Mouse (Mus musculus) CD4-positive, CD25-positive, alpha-beta regulatory T cell, adult 4 months (primary cell): ENCODE results near the gene Esf1. TPM values are rescaled to one million over a fixed set of nuclear protein-coding genes. Genes with fewer than 3 reads are reported as not detected.
"Not testable (repeated sequence)": the region's sequence is repeated elsewhere in the genome, so short reads cannot be mapped to it uniquely, and the experiment has no call there.

ENCODE experiments used
- ATAC-seq: one replicate; pipeline ENCODE4 v1.8.0; 2017
- polyA plus RNA-seq, 2 experiments: library from polyadenylated mRNA; unstranded; fragments of 100-300 nt; shearing (Covaris generic); gene quantifications; one replicate each; pipeline ENCODE4 v1.2.1; 2017

Gene Esf1
- 10 to 100 TPM; 23.9 to 34.9 TPM for polyA plus RNA-seq

DNA sequence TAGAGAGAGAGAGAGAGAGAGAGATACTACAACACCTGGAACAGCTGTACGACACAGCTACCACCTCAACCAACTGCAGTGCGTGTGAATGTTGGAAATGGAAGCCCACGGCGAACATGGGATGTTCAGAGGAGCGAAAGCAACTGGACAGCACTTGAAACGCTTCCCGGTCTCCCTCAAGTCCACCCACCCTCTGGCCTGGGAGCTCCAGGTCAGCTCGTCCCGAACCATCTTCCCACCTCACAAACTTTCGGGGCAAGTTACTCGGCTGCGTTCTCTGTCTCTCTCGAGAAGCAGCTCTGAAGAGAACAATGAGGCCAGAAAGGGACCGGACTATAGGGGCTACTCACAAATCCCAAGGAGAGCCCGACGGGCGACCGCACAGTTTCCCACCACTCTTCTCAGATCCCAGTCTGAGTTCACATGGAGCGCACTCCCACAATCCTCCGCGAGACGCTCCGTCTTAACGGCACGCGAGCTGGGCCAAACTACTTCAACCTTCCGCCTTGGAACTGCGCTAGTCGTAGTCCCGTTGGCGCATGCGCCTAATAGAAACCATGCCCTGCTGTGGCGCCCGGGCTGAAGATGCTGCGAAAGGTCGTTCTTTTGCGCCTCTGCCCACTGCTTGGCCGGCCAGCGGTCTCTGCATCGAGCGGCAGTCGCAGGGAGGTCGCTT, at the start of gene Esf1, which contains the start of gene Ndufaf5:
Esf1 (minus strand) TSS at position 438 of the 676 bp plus-strand sequence.
Ndufaf5 (plus strand) TSS at position 523 of the 676 bp plus-strand sequence.
- peak; percentile 98 for ATAC-seq

DNA sequence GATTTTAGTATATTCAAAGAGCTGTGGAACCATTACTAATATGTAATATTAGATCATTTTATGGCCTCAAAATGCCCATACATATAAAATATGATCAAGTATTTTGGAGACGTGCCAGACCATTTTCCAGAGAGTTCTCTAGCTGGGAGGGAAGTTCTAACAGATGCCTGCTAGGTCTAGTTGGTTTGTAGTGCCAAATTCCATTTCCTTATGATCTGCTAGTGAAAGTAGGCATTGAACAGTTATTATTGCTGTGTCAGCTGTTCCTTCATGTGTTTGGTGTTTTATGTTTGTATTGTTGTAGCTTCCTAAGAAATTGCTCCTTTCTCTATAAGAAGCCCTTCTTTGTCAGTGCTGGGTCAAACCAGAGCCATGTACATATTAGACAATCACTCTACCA, 45.6 kb upstream of the Esf1 start:
- no peak for ATAC-seq

DNA sequence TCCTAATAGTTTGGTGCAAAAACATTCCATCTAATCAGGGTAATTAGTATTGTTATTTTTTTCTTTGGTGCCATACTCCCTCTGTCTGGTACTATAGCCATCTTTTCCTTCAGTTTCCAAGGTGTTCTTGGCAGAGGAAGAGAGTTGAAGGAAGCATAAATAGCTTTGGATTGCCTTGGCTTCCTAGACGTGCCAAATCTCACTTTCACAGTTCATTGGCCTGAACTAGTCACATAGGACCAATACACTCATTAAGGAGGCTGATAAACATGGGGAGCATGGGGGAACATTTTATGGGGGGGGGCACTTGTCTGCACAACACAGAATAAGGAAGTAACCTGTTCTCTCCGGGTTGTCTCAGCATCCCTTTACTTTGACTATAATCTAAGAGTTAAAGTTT, 45.1 kb upstream of the Esf1 start:
- no peak for ATAC-seq

DNA sequence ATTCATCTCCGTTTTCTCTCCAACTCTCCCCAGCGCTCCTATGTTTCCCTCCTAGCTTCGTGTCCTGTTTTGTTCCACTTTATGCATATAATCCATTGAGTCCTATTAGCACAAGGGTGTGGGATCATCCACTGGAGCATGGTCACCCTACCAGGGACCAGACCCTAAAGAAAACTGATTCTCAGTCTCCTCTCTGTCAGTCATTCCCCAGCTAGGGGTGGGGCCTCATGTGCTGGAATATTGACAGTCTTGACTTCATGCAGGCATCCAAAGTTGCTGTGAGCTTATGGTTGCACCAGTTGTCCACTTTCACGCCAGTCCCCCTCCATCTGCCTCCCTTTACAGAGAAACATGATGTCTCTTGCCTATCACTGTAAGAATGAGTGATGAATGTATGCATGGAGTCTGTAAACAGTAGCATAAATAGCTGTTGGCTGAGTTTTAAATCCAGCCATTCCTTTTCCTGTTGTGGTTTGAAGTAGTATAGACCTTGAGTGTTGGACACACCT, 44.2 kb upstream of the Esf1 start:
- ATAC-seq = no peak

DNA sequence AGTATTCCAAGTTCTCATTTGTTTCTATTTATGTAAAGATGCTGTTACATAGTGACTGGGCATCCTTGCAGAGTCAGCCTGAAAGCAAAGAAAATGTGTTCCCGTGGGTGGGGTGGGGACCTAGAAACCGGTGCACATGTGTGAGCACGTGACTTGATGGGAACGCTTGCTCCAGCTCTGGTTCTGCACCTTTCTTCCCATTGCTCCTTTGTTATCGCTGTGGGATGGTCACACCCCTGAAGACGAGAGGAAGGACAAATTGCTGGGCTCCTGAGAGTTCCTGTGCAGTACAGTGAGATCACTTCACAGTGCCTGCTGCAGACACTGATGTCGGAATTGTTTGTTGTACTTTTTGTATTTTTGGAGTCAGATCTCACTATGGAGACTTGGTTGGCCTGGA, 33.4 kb upstream of the Esf1 start:
- no peak for ATAC-seq

DNA sequence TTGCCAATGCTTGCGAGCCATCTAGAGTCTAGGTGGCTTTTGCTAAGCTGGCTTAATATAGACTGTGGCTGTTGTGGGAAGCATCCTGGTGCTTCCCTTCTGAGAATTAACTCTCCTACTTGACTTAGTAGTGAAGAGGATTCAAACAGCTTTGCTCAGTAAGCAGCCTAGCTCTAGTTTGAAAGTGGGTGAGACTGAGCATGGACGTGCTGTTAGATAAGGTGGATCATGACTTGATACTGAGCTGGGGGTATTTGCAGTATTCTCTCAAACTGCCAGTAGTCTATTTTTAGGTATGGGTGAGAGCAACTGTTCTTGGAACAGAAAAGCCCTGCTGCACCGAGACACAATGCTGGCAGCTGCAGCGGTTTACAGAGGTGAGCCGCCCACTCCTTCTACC, 32.2 kb upstream of the Esf1 start:
- no peak for ATAC-seq

DNA sequence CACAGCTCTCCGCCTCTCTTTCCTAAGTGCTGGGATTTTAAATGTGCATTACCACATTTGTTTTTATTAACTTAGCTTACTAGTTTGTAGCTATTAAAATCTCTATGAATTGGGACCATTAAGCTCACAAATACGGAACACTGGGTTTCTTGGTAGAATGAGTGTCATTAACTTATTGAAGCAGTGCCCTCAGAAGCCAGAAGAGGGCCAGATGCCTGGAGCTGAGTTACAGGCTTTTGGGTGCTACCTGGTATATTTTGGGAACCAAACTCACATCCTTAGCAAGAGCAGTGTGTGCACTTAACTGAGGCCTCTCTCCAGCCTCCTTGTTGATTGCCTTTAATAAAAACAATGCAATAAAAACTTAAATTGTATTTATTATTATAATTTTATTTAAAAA, 30.3 kb upstream of the Esf1 start:
- ATAC-seq = no peak

DNA sequence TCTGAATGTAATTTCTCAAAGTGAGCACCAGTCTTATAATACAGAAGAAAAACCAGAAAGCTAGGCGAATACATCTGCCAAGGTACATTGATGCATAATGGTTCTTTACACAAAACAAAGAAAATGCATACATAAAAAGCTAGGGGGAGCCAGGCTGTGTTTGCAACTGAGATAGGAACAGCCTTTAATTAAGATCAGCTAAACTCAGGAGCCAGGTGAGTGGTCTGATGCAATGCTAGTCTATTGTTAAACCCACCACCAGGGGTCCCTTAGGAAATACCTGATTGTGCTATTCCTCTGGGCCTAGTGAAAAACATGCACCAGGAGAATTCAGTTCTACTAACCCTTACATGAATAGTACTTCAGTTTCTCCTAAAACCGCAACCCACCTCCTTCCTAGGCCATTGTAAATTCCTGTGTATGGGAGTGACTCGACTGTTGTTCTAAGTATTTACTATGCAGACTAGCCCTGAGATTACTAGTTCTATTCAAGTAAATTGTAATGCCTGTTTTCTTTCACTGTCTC, 15.4 kb upstream of the Esf1 start:
- not testable (repeated sequence) for ATAC-seq

DNA sequence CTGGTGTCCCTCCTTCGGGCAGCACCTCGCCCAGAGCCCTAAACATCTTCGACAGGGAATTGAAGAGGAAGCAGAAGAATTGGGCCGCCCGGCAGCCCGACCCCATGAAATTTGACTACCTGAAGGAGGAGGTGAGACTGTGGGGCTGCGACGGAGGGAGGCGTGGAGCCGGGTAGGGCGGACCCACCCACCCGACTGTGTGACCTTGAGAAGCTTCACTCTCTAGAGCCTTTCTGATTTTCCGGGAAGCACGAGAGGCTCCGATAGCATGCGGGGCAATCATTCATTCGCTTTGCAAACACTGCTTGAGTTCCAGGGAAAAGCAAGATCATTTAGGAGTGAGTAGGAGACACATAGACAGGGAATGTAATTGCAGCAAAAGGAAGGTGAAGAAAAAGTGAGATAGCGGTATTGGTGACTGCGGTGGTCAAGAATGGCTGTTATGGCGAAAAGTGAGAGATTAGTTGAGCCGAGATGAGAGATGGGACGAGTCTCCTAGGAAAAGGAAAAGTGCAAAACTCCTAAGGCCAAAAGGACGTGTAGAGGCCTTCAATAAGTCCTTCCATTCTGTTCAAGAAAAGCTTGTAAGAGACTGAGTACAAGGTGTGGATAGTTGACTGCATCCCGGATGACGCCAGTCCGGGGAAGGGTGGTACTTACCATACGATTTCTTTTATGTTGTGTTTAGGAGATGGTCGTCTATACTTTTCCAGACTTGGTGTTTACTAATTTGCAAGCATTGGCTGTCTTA, 614 bp upstream of the Esf1 start:
- ATAC-seq = peak; percentile 64

DNA sequence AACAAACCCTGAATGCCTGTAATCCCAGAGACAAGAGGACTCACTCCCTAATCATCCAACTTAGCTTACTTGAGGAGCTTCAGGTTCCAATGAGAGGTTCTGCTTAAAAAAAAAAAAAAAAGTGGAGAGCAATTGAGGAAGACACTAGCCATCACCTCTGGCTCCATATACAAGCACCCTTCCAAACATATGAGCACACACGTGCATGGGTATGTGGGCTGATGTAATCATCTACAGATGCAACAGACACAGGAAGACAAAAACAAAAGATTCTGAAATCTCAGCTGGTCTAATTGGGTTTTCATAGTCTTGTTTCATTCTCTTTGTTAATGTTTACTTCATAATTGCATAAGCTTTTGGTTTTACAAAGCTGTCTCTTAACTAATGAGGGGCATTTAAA, 1.3 kb downstream of the Esf1 start:
- no peak for ATAC-seq

DNA sequence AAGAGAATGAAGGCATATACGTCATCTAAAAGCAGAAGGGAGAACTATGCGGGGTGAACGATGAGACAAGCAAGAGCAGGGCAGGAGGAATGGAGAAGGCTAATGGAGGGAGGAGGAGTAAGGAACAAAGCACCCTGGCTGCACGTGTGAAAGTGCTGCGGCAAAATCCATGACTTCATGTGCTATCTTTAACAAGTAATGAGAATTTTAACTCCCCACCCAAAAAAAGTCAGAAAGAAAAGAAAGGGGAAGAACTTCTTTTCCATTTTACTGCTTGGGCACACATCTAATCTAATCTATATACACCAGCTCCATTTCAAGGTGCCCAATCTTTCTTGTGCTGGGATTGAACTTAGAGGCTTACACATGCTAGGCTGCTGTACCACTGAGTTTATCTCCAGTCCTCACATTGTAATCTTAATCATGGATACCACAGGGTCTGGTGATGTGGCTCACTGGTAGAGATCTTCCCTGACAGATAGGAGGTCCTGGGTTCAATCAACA, 7.0 kb downstream of the Esf1 start:
- ATAC-seq = no peak

DNA sequence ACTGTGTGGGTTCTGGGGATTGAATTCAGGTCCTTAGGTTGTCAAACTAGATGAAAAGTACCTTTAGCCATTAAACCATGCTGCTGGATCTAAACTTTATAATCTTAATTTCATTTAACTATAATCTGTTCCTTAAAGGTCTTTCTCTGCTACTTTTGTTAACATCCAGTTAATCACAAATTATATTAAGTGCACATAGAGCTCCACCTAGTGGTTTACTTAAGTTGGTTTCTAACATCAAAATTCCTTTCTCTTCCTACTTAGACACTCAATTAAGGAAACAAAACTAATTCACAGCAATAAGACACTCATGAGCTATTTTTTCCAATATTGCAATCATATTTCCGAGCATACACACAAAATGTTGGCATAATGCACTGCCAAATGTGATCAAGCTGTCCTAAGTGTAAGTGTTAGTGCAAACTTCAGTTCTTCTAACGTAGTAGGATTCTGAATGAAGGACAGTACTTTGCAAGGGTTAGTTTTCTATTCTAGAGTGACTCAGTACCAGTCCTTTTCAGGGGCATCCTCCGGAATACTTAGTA, 11.1 kb downstream of the Esf1 start:
- peak; percentile 81 for ATAC-seq

DNA sequence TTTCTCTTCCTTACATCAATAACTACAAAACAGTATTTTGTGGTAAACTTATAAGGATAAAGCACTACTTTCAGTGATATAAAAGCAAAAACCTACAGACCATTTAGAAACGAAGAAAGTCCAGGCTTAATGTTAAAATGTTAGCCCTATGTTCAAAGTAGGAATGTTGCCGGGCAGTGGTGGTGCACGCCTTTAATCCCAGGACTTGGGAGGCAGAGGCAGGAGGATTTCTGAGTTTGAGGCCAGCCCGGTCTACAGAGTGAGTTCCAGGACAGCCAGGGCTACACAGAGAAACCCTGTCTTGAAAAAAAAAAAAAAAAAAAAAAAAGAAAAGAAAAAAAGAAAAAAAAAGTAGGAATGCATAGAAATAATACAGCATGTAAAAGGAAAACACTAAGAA, 18.6 kb downstream of the Esf1 start, which contains the start of gene Gm17374:
Gm17374 (plus strand) TSS at position 301 of the 400 bp plus-strand sequence.
- not testable (repeated sequence) for ATAC-seq

DNA sequence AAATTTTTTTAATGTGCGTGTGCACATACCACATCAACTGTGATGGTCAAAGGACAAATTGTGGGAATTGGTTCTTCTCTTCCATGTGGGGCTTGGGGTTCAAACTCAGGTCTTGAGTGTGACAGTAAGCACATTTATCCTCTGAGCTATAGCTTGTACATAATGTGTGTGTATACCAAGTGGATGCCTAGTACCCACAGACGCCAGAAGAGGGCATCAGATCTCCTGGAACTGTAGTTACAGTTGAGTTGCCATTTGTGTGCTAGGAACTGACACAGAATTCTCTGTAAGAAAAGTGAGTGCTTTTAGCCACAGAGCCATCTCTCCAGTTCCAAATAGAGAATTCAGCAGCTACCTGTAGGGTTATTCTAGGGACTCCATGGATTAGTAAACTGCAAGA, 44.8 kb downstream of the Esf1 start:
- ATAC-seq = no peak

DNA sequence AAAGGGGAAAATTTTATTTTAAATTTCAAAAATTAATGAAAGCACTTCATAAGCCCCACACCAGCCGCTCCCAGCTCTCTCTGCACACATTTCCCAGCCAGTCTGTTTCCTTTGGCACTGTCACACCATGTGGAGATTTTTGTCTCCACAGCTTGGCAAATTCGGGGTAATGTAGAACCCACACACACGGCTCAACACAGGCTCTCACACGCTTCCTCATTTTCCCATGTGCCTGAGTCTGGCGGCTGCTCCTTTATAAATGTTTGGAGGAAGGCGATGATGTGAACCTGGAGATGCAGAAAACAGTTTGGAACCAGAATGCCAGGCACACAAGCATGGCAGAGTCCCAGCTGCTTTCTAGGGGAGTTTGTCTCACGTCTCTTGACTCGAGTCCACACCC, 56.5 kb downstream of the Esf1 start:
- ATAC-seq = no peak

DNA sequence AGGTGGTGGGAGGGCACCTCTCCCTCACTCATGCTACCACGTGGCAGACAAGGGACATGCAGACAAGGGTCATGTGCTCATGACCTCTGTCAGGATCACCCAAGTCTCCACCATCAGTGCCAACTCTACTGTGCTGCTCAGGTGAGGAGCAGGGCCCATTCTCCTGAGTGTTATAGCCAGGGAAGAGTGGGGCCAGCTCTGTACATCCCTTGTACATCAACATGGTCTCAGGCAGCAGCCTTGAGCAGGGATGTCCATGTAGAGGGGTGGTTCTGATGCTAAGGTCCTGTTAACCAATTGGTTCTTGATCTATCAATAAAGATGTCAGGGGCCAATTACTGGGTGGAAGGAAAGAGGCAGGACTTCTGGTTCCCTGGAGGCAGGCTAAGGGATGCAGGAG, 61.4 kb downstream of the Esf1 start:
- no peak for ATAC-seq

DNA sequence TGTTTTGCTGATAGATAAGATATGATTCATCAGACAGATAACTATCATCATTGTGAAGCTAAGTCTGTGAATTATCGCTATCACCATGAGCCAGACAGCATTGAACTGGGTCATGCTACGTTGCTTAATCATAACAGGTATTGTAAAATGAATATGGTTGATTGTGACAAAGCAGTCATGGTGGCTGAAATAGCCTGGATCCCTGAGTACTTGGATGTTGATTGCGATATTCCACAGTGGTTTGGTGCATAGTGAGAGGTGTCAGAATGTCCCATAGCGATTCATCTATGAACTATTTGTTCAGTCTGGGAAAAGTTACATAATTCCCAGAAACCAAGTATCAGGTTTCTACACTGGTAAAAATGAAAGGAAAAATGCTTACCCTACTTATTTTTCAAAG, 62.7 kb downstream of the Esf1 start:
- no peak for ATAC-seq

DNA sequence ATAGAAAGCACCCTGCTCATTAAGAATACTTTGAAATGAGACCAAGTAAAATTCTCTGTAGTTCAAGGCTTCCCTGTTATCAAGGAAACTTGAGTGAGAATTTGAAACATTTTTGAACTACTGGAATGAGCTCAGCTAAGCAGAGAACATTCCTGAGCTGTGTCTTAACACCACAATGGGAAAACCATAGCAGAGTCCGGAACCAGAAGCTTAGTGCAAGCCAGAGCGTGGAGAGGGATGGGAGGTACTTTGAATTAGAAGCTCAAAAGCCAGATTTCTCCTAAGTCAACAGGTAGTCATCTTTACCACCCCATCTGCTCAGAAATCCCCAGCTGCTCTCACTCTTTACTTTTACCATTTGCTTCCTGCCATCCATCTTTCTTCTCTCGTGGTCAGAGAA, 65.4 kb downstream of the Esf1 start:
- no peak for ATAC-seq

DNA sequence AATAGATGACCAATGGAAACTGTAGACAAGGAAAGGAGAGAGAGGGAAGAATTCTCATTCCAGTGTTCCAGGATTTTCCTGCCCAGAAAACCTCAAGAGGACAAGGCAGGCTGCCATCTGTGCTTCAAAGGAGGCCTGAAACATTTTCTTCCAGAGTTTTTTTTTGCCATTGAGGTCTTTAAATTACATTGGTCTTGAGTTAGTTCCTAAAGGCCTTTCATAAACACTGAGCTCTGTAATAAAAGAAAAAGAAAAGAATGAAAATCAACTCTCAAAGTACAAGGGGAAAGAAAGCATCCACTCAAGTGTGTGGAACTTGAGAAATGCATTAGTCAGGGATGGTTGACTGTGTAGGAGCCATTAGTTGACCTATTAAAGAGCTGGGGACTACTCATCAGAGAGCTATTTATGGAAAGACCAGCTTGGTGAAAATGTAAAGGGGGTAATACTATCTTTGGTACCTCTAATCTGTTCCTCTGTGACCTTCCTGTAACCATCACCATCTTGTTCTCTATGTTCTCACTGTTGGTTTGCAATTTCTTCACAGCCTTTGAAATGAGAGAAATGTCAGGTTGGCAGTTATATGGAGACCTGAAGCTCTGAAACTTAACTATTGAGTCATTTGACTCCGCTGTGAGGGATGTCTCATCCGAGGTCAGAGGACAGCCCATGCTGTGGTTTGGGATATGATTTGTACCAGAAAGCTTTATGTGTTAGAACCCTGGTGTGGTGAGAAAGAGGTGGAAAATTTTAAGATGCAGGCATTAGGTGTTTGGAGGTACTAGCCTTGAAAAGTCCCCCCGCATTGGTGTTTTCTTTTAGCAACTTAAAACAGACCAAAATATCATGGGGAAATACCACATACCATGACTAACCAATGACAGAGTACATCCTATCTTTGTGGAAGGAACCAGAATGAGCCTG, 69.6 kb downstream of the Esf1 start:
- ATAC-seq = peak; percentile 78

DNA sequence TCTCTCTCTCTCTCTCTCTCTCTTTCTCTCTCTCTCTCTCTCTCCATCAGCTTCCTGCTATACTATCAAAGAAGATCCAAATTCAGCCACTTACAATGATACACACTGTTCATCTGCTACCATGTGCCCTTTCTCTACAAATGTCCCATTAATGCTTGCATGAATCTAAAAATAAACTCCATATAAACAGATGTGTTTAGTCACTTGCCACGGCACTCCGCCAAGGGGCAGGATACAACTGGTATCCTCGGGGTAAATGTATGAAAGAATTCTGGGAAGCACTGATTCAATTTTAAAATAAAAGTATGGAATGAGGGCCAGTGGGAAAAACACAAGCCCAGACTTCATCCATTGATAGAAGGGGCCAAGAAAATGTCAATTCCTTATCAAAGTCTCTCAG, 70.4 kb downstream of the Esf1 start:
- no peak for ATAC-seq

DNA sequence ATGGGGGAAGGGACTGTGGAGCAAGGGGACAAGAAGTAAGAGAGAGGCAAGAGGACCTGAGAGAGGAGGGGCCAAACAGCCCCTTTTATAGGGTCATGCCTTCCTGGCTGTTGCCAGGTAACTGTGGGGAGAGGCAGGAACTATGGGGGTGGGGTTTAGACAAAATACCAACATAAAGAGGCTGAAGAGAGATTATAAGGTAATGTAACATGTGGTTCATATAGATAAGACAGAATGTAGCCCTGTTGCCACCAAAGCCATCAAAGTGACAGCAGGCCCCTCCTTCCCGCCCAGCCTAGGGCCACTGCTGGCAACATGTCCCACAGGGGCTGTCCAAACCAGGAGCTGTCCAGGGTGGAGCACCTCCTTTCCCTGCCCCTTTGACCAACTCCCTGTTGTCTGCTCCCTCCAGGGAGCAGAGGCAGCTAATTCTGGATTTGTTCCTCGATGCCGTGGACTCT, 73.2 kb downstream of the Esf1 start:
- no peak for ATAC-seq

DNA sequence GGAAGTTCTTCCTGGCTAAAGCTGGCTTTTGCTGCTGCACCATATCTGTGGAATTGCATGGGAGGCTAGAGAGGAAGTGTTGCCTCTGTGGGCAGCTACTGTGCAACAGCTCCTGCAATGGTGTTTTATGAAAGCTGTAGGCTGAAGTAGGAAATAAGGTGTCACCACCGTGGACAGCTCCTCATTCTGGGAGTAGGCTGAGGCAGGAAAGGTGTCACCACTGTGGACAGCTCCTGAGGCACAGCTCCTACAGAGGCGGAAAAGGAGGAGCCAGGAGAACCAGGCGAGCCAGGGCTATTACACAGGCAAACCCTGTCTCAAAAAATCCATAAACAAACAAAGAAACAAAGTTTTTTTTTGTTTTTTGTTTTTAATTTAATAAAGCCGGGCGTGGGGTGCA, 74.3 kb downstream of the Esf1 start:
- ATAC-seq = no peak
